Mouse (Mus musculus): ENCODE results near the gene Tubd1.
"Not testable (repeated sequence)": the region's sequence is repeated elsewhere in the genome, so short reads cannot be mapped to it uniquely, and the experiment has no call there.

The Tubd1 gene

GRCm38 (mm10) chr11:86544639-86545299 lies at the start of gene Tubd1, which contains the start of gene Rps6kb1:
Gene Tubd1 (plus strand): TSS chr11:86544991.
Gene Rps6kb1 (minus strand): TSS chr11:86544805.
- DNase-seq = peak; percentile 99

GRCm38 (mm10) chr11:86497356-86497755 lies 47.4 kb upstream of the Tubd1 start:
- no peak for DNase-seq

- DNase-seq = peak in 1 of 2 experiments; percentile 18
Observed at GRCm38 (mm10) chr11:86497908-86498307, 46.9 kb upstream of the Tubd1 start.

GRCm38 (mm10) chr11:86500795-86501194 lies 44.0 kb upstream of the Tubd1 start:
- no peak for DNase-seq

- no peak for DNase-seq
Observed at GRCm38 (mm10) chr11:86503121-86503520, 41.7 kb upstream of the Tubd1 start.

- no peak for DNase-seq
Observed at GRCm38 (mm10) chr11:86507334-86507733, 37.5 kb upstream of the Tubd1 start.

- DNase-seq = no peak
Observed at GRCm38 (mm10) chr11:86507991-86508390, 36.8 kb upstream of the Tubd1 start.

- DNase-seq = no peak
Observed at GRCm38 (mm10) chr11:86516620-86517019, 28.2 kb upstream of the Tubd1 start.

- DNase-seq = no peak
Observed at GRCm38 (mm10) chr11:86517229-86517628, 27.6 kb upstream of the Tubd1 start.

GRCm38 (mm10) chr11:86519751-86520150 lies 25.0 kb upstream of the Tubd1 start:
- DNase-seq = no peak

GRCm38 (mm10) chr11:86527528-86527927 lies 17.3 kb upstream of the Tubd1 start:
- no peak for DNase-seq

GRCm38 (mm10) chr11:86532834-86533233 lies 12.0 kb upstream of the Tubd1 start:
- peak; percentile 33 to 36 for DNase-seq

- not testable (repeated sequence) for DNase-seq
Observed at GRCm38 (mm10) chr11:86533302-86533701, 11.5 kb upstream of the Tubd1 start.

GRCm38 (mm10) chr11:86534201-86534910 lies 10.4 kb upstream of the Tubd1 start:
- no peak for DNase-seq

GRCm38 (mm10) chr11:86538786-86539185 lies 6.0 kb upstream of the Tubd1 start:
- DNase-seq = no peak

- no peak for DNase-seq
Observed at GRCm38 (mm10) chr11:86539716-86540475, 4.9 kb upstream of the Tubd1 start.

- DNase-seq = no peak
Observed at GRCm38 (mm10) chr11:86540476-86540845, 4.3 kb upstream of the Tubd1 start.

- no peak for DNase-seq
Observed at GRCm38 (mm10) chr11:86542851-86543250, 1.9 kb upstream of the Tubd1 start.

GRCm38 (mm10) chr11:86543960-86544638 lies 692 bp upstream of the Tubd1 start:
- DNase-seq = no peak

- no peak for DNase-seq
Observed at GRCm38 (mm10) chr11:86545556-86545955, 765 bp downstream of the Tubd1 start.

- DNase-seq = no peak
Observed at GRCm38 (mm10) chr11:86547412-86547811, 2.6 kb downstream of the Tubd1 start.

- DNase-seq = no peak
Observed at GRCm38 (mm10) chr11:86553525-86553924, 8.7 kb downstream of the Tubd1 start.

- no peak for DNase-seq
Observed at GRCm38 (mm10) chr11:86558258-86558657, 13.5 kb downstream of the Tubd1 start.

All from cerebellum, postnatal 14 days (tissue).